ENCODE assay signal across 8 mouse cellular contexts in the genomic region with DNA sequence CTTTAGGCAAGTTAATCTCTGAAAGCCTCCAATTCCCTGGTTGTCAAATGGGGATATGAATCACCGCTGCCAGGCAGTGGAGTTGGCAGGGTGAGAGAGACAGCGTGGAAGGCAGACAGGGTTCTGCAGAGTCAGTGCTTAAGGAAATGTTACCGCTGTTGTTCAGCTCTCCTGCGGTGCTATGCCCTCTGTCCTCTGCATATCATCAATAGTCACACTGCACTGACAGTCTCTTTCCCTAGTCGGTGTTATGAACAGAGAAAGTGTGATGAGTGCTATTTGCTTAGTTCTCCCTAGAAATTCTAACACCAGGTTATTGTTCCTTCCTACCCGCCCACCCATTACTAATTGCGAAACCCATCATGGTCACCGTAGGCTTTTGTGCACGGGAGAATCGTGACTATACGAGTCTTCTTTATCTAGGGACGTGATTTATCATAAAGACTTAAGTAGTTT.
DNase-seq lines count a peak whose midpoint lies in the region; ATAC-seq lines count a peak whose summit lies in the region.

No protein-coding gene starts in this region.

- peak; percentile 32; the same call in 1 of the 2 replicates for ATAC-seq in kidney, embryonic 16.5 days (ENCODE audit: low FRiP score, low TSS enrichment)
- ATAC-seq in intestine, embryonic 15.5 days: peak; percentile 65
- ATAC-seq in neural tube, embryonic 13.5 days (ENCODE audit: low read depth): peak; percentile 85

- H3K27me3 ChIP-seq in kidney, embryonic 16.5 days (ENCODE audit: insufficient read depth, low read length): no peaks in the 10 kb centered on the region
- H3K27me3 ChIP-seq in intestine, embryonic 15.5 days (replicated peaks): no peaks in the 10 kb centered on the region
- no peaks in the 10 kb centered on the region for H3K27me3 ChIP-seq in neural tube, embryonic 13.5 days

- H3K27ac ChIP-seq in kidney, embryonic 16.5 days (ENCODE audit: low read length): no peak overlapping the region
- no peak overlapping the region for H3K27ac ChIP-seq in intestine, embryonic 15.5 days
- H3K27ac ChIP-seq in neural tube, embryonic 13.5 days (replicated peaks): peak overlapping the region; percentile 66

- peak overlapping the region; percentile 40 for H3K4me2 ChIP-seq in kidney, embryonic 16.5 days (replicated peaks; ENCODE audit: low read depth, low read length)
- peak overlapping the region; percentile 52 for H3K4me2 ChIP-seq in intestine, embryonic 15.5 days (replicated peaks)
- H3K4me2 ChIP-seq in neural tube, embryonic 13.5 days: peak overlapping the region; percentile 56

- no peaks in the 10 kb centered on the region for H3K36me3 ChIP-seq in kidney, embryonic 16.5 days (ENCODE audit: insufficient read depth, low read length)
- no peaks in the 10 kb centered on the region for H3K36me3 ChIP-seq in intestine, embryonic 15.5 days
- H3K36me3 ChIP-seq in neural tube, embryonic 13.5 days: no peaks in the 10 kb centered on the region

- H3K4me3 ChIP-seq in kidney, embryonic 16.5 days (ENCODE audit: low read length): peak overlapping the region; percentile 12; the same call in 1 of the 2 replicates
- 0 out of 2 replicates have a peak overlapping the region, but pooled peaks have one; percentile 3 for H3K4me3 ChIP-seq in intestine, embryonic 15.5 days (replicated peaks)
- peak overlapping the region; percentile 32 for H3K4me3 ChIP-seq in neural tube, embryonic 13.5 days

- DNase-seq in kidney, postnatal 25 days: no peak
- peak; percentile 62 for DNase-seq in Muller cell, postnatal 12 days (ENCODE audit: inconsistent ontology term)
- peak; percentile 10 for DNase-seq in fat pad, adult 2 months (ENCODE audit: extremely low read depth, low read depth, low spot score)
- DNase-seq in cerebellum, adult 11 months: no peak
- no peak for DNase-seq in spleen, adult 18-20 months

- 53% methylated on average over 12 of the region's 12 CpGs for WGBS in kidney, embryonic 16.5 days
- WGBS in intestine, embryonic 15.5 days: 43% methylated on average over 12 of the region's 12 CpGs
- WGBS in neural tube, embryonic 13.5 days: 24% methylated on average over 12 of the region's 12 CpGs

- H3K9ac ChIP-seq in kidney, embryonic 16.5 days (replicated peaks; ENCODE audit: low read length): no peak overlapping the region
- no peak overlapping the region for H3K9ac ChIP-seq in intestine, embryonic 15.5 days
- peak overlapping the region; percentile 62 for H3K9ac ChIP-seq in neural tube, embryonic 13.5 days

- H3K9me3 ChIP-seq in kidney, embryonic 16.5 days (ENCODE audit: low read length): no peaks in the 10 kb centered on the region
- H3K9me3 ChIP-seq in intestine, embryonic 15.5 days: no peaks in the 10 kb centered on the region
- H3K9me3 ChIP-seq in neural tube, embryonic 13.5 days: no peaks in the 10 kb centered on the region

- H3K4me1 ChIP-seq in kidney, embryonic 16.5 days (ENCODE audit: insufficient read depth, low read length): peaks cover 9% of the 10 kb centered on the region; the same call in 1 of the 2 replicates
- no peaks in the 10 kb centered on the region for H3K4me1 ChIP-seq in intestine, embryonic 15.5 days (replicated peaks)
- H3K4me1 ChIP-seq in neural tube, embryonic 13.5 days (replicated peaks): peaks cover 8% of the 10 kb centered on the region

Comparison
In these comparisons a context has a peak if more than half of its experiments do, and no peak if none do; other contexts are left out.
1. ATAC-seq: peak in every context shown above with its lines; median percentile 85 in neural tube, embryonic 13.5 days; 65 in intestine, embryonic 15.5 days; 32 in kidney, embryonic 16.5 days.
2. DNase-seq: peak in Muller cell, postnatal 12 days (single experiment) and fat pad, adult 2 months (single experiment); none in kidney, postnatal 25 days (0 of 2), cerebellum, adult 11 months (single experiment) and spleen, adult 18-20 months (0 of 2).
3. Peak in every context shown above with its lines, with median percentiles within 50 percentile points of each other: H3K4me2 ChIP-seq and H3K4me3 ChIP-seq.